Mouse (Mus musculus): ENCODE data around the gene Anapc2. TPM values are rescaled to one million over a fixed set of nuclear protein-coding genes. Genes with fewer than 3 reads are reported as not detected.

The Anapc2 gene
- polyA plus RNA-seq, 2 experiments, result 117 to 121 TPM

- no peak overlapping the region for H3K4me2 ChIP-seq (replicated peaks; ENCODE audit: low read depth, low read length, severe bottlenecking)
- TF ChIP-seq POLR2A (IDR thresholded peaks at IDR 0.05; ENCODE audit: borderline replicate concordance, extremely low read depth, insufficient read depth, insufficient read length), result no peak
- H3K4me1 ChIP-seq (ENCODE audit: control insufficient read depth, insufficient read depth, low read length), result no peaks in the 10 kb centered on the region
- H3K36me3 ChIP-seq (ENCODE audit: control insufficient read depth, insufficient read depth, low read length), result no peaks in the 10 kb centered on the region
- no peak overlapping the region for H3K27ac ChIP-seq (replicated peaks; ENCODE audit: low read depth, low read length)
- no peak overlapping the region for H3K4me3 ChIP-seq (replicated peaks; ENCODE audit: low read length)
- whole genome bisulfite sequencing, result 61% methylated on average over 5 of the region's 5 CpGs
- H3K9ac ChIP-seq (ENCODE audit: low read depth, low read length, severe bottlenecking), result no peak overlapping the region
- no peaks in the 10 kb centered on the region for H3K27me3 ChIP-seq (ENCODE audit: control insufficient read depth, insufficient read depth, low read length)
- DNase-seq (ENCODE audit: low spot score) (no peak), ATAC-seq (ENCODE audit: low FRiP score, low read depth) (no peak)
- H3K9me3 ChIP-seq (ENCODE audit: control insufficient read depth, low read length), result no peaks in the 10 kb centered on the region
Measured at GRCm38 (mm10) chr2:25234551-25235220, 37.6 kb upstream of the Anapc2 start.

DNA sequence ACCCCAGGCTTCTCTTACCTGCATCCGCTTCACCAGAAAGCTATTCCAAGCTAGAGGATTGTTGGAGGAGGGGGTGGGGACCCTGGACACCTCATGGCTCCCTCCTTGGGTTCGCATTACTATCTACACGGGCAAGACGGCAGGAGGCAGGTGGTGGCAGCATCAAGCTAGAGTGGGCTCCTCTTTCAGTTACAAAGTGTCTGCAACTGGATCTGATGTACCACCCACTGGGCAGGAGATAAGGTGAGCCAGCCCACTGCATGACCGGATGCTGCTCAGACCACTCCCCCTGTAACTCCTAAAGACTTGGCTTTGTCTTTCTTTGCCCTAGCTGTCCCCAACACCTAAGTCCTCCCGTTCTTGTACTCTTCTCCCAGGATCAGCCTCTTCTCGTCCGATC, 35.7 kb upstream of the Anapc2 start, which contains the start of gene Rnf224:
Rnf224 (minus strand) TSS at position 174 of the 400 bp plus-strand sequence.
- Histone ChIP-seq H3K27me3 (ENCODE audit: control insufficient read depth, insufficient read depth, low read length) (peaks cover 6% of the 10 kb centered on the region), H3K4me3 (replicated peaks; ENCODE audit: low read length) (no peak within 1 kb of the TSS), H3K9me3 (ENCODE audit: control insufficient read depth, low read length) (no peaks in the 10 kb centered on the region), H3K27ac (replicated peaks; ENCODE audit: low read depth, low read length) (no peak within 1 kb of the TSS), H3K4me1 (ENCODE audit: control insufficient read depth, insufficient read depth, low read length) (peaks cover 12% of the 10 kb centered on the region; the same call in 1 of the 2 replicates), H3K9ac (ENCODE audit: low read depth, low read length, severe bottlenecking) (no peak within 1 kb of the TSS), H3K4me2 (replicated peaks; ENCODE audit: low read depth, low read length, severe bottlenecking) (no peak within 1 kb of the TSS), H3K36me3 (ENCODE audit: control insufficient read depth, insufficient read depth, low read length) (no peaks in the 10 kb centered on the region)
- 37% methylated on average over 8 of the region's 8 CpGs for WGBS
- ATAC-seq (ENCODE audit: low FRiP score, low read depth) (no peak), DNase-seq (ENCODE audit: low spot score) (no peak)
- no peak for TF ChIP-seq POLR2A (IDR thresholded peaks at IDR 0.05; ENCODE audit: borderline replicate concordance, extremely low read depth, insufficient read depth, insufficient read length)

- 53% methylated on average over 4 of the region's 4 CpGs for WGBS
Measured at GRCm38 (mm10) chr2:25237522-25237921, 34.8 kb upstream of the Anapc2 start.

DNA sequence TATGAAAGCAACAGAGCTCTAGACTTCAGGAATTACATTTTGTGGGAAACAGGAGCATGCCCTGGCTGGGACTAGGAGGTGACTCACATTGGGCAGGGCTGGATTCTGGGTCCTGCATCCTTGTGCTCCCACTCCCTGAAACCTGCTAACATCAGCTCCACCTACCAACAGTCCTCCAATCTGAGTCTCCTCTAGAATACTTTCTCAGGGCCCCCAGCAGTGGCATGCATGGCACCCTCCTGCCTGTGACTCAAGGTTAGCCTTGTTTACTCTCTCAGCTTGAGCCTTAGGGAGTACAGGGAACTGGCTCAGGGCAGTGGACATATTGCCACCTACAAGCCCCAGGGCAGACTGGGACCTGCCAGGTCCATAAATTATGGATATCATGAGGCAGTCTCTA, 34.2 kb upstream of the Anapc2 start:
- ATAC-seq (ENCODE audit: low FRiP score, low read depth) (no peak), DNase-seq (ENCODE audit: low spot score) (no peak)
- Histone ChIP-seq H3K36me3 (ENCODE audit: control insufficient read depth, insufficient read depth, low read length) (no peaks in the 10 kb centered on the region), H3K4me2 (replicated peaks; ENCODE audit: low read depth, low read length, severe bottlenecking) (no peak overlapping the region), H3K4me3 (replicated peaks; ENCODE audit: low read length) (no peak overlapping the region), H3K4me1 (ENCODE audit: control insufficient read depth, insufficient read depth, low read length) (peaks cover 12% of the 10 kb centered on the region; the same call in 1 of the 2 replicates), H3K9me3 (ENCODE audit: control insufficient read depth, low read length) (no peaks in the 10 kb centered on the region), H3K27ac (replicated peaks; ENCODE audit: low read depth, low read length) (no peak overlapping the region), H3K9ac (ENCODE audit: low read depth, low read length, severe bottlenecking) (no peak overlapping the region), H3K27me3 (ENCODE audit: control insufficient read depth, insufficient read depth, low read length) (peaks cover 14% of the 10 kb centered on the region)
- TF ChIP-seq POLR2A (IDR thresholded peaks at IDR 0.05; ENCODE audit: borderline replicate concordance, extremely low read depth, insufficient read depth, insufficient read length), result no peak

More at GRCm38 (mm10) chr2:25237522-25237921, 34.8 kb upstream of the Anapc2 start:
- Histone ChIP-seq H3K27ac (replicated peaks; ENCODE audit: low read depth, low read length) (no peak overlapping the region), H3K4me1 (ENCODE audit: control insufficient read depth, insufficient read depth, low read length) (peaks cover 12% of the 10 kb centered on the region; the same call in 1 of the 2 replicates), H3K4me3 (replicated peaks; ENCODE audit: low read length) (no peak overlapping the region), H3K4me2 (replicated peaks; ENCODE audit: low read depth, low read length, severe bottlenecking) (no peak overlapping the region), H3K9ac (ENCODE audit: low read depth, low read length, severe bottlenecking) (no peak overlapping the region), H3K9me3 (ENCODE audit: control insufficient read depth, low read length) (no peaks in the 10 kb centered on the region), H3K36me3 (ENCODE audit: control insufficient read depth, insufficient read depth, low read length) (no peaks in the 10 kb centered on the region), H3K27me3 (ENCODE audit: control insufficient read depth, insufficient read depth, low read length) (peaks cover 8% of the 10 kb centered on the region)
- DNase-seq (ENCODE audit: low spot score) (no peak), ATAC-seq (ENCODE audit: low FRiP score, low read depth) (no peak)
- TF ChIP-seq POLR2A (IDR thresholded peaks at IDR 0.05; ENCODE audit: borderline replicate concordance, extremely low read depth, insufficient read depth, insufficient read length), result no peak

DNA sequence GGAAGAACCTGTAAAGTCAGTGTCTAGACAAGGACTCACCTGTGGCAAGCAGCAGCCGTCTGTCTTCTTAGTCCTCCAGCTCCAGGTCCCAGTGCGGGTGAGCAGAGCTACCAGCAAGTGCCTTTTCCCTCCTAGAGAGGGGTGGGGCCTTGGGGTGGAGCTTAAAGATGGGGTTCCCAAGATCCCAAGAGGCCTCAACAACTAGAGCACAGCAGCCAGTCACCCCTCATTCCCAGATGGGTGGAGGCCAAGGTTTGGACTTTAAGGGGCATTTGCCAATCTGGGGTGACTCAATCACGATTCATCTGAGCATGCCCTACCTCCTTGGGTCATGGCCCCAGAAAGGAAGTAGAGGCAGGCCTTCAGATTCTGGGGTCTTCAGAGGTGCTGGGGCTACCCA, 32.5 kb upstream of the Anapc2 start:
- no peak overlapping the region for H3K9ac ChIP-seq (ENCODE audit: low read depth, low read length, severe bottlenecking)
- no peak for ATAC-seq (ENCODE audit: low FRiP score, low read depth)
- peaks cover 14% of the 10 kb centered on the region for H3K27me3 ChIP-seq (ENCODE audit: control insufficient read depth, insufficient read depth, low read length)
- no peaks in the 10 kb centered on the region for H3K9me3 ChIP-seq (ENCODE audit: control insufficient read depth, low read length)
- H3K4me1 ChIP-seq (ENCODE audit: control insufficient read depth, insufficient read depth, low read length), result peaks cover 12% of the 10 kb centered on the region; the same call in 1 of the 2 replicates
- no peak for DNase-seq (ENCODE audit: low spot score)
- no peak for TF ChIP-seq POLR2A (IDR thresholded peaks at IDR 0.05; ENCODE audit: borderline replicate concordance, extremely low read depth, insufficient read depth, insufficient read length)
- H3K36me3 ChIP-seq (ENCODE audit: control insufficient read depth, insufficient read depth, low read length), result no peaks in the 10 kb centered on the region
- no peak overlapping the region for H3K4me2 ChIP-seq (replicated peaks; ENCODE audit: low read depth, low read length, severe bottlenecking)
- 81% methylated on average over 3 of the region's 3 CpGs for WGBS
- no peak overlapping the region for H3K4me3 ChIP-seq (replicated peaks; ENCODE audit: low read length)
- no peak overlapping the region for H3K27ac ChIP-seq (replicated peaks; ENCODE audit: low read depth, low read length)

Measured in limb, embryonic 14.5 days (tissue).